Mouse (Mus musculus): Measurements from ENCODE around the gene Gm17660. TPM values are rescaled to one million over a fixed set of nuclear protein-coding genes. Genes with fewer than 3 reads are reported as not detected.
A peak's percentile ranks its signal among the peaks of the same experiment; 100 is the strongest.

Gm17660 gene
- total RNA-seq (2021) = not detected
- long read RNA-seq, experiment 1 = 0 reads
- long read RNA-seq, experiment 2 = 0 reads

- DNase-seq (ENCODE audit: low spot score in 2 of 2) = no peak
Measured at GRCm38 (mm10) chr5:104077508-104077907, at the start of gene Gm17660. TSS of gene Gm17660 (minus strand) at chr5:104077608.

GRCm38 (mm10) chr5:104126561-104127320, 49.3 kb upstream of the Gm17660 start:
- DNase-seq (ENCODE audit: low spot score in 2 of 2) = no peak

DNA sequence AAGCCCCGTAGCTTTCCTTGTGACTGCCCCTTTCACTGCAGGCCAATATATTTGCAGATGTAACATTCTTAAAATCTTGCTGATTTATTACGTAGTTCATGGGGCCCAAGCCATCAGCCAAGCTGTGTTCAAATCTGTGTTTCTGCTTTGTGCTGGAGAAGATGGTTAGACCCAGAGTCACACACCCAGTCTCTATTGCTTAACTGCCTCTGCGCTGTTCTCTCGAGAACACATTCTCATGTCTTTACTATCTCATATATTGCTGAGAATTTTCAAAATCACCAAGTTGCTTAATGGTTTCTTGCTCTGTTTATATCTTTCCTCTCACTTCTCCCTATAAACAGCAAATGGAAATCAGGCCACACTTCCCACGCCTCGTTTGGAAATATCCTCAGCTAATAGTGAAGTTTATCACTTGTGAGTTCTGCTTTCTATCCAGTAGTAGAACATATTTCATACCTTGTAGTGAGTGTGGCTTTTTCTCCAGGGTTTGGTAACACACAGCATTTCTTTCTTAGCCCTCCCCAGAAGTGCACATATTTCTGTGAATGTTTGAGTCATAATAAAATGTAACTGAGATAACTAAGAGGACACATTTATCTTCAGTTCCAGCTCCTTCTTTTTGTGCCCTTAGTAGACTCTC, 46.7 kb upstream of the Gm17660 start:
- no peak for DNase-seq (ENCODE audit: low spot score in 2 of 2)

- DNase-seq (ENCODE audit: low spot score in 2 of 2) = no peak
Measured at GRCm38 (mm10) chr5:104115890-104116289, 38.5 kb upstream of the Gm17660 start.

DNA sequence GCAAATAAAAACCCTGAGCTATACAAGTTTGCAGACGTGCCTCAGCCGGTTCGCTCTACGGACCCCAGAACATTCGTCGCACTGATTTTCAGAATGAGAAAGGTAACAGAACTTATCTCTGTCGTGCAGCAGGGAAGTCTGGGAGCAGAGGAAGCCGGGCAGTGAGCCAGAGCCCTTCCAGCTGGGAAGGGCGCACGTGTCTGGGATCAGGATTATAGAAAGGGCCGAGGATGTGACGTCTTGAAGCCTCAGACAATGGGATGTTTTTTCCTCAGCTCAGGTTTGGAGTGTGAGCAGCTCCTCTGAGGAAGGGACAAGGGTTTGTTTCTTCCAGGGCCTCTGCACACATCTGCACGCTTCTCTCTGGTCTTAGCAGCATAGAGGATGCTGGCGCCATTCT, 37.7 kb upstream of the Gm17660 start:
- no peak for DNase-seq (ENCODE audit: low spot score in 2 of 2)

DNA sequence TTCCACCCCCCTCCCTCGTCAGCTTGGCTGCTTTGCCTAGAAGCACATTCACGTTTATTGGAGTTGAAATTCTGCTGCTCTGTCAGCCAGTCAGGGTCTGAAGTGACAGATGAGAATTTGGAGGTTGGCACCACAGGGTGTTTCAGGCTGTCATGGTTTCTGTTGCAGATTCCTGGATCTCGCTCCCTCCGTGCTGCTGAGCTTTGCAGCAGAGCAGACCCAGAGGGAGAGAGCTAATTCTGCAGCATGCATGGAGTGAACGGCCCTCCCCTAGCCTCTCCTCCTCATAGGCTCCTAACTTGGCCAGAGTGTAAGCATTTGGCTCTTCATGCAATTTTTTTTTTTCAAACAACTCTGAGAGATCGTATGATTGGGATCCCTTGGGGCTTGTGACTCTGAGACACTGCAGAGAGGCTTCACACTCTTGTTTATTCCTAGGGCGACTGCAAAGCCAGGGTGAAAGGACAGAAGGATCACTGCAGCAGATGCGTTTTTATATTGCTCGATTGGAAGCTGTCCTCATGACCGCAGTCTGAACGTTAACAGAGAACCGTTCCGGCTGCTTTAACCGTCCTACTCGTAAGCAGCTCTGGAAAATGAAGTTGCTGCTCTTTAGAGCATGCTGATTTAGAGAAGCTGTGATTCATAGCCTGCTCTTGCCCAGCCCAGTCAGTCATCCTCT, 36.2 kb upstream of the Gm17660 start, which contains the start of gene Sparcl1:
Sparcl1 (minus strand) TSS at position 243 of the 682 bp plus-strand sequence.
- peak; percentile 75 to 88 for DNase-seq (ENCODE audit: low spot score in 2 of 2)

DNA sequence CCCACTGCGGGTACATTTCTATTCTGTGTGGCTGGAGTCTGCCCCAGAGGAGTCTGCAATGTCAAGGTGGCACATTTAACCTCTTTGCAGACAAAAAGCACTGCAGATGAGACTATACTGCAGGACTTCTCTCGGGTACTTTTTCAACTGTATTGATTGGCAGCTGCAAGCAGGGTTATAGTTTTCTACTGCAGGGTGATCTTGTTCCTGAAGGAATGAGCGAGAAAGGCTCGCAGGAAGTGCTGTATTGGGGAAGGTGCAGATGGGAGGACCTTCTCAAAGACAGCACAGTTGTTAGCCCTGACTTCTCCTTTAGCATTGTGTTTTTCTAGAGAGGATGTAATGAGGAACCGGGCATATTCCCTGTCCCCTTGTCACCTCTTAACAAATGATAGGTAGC, 35.1 kb upstream of the Gm17660 start:
- DNase-seq (ENCODE audit: low spot score in 2 of 2) = no peak

DNA sequence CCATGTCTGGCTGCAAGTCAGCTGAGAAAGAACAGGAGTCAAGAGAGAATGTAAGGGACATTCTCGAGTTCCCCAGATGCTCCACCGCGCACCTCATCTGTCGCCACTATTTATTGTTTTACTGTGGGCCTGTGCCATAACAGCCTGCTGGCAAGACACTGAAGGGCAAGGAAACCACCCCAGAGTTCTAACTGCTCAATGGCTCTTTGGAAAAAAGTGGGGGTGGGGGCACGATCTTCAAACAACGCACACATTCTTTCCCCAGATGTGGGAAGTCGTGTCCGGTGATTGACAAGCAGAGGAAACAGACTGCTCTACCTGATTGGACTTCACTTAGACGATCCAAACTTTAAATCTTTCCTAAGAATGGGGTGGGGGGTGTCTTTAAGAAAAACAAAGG, 34.6 kb upstream of the Gm17660 start:
- DNase-seq (ENCODE audit: low spot score in 2 of 2) = no peak

GRCm38 (mm10) chr5:104110171-104110920, 32.9 kb upstream of the Gm17660 start:
- DNase-seq (ENCODE audit: low spot score in 2 of 2) = peak; percentile 60 to 78

- DNase-seq (ENCODE audit: low spot score in 2 of 2) = no peak
Measured at GRCm38 (mm10) chr5:104109516-104109915, 32.1 kb upstream of the Gm17660 start.

DNA sequence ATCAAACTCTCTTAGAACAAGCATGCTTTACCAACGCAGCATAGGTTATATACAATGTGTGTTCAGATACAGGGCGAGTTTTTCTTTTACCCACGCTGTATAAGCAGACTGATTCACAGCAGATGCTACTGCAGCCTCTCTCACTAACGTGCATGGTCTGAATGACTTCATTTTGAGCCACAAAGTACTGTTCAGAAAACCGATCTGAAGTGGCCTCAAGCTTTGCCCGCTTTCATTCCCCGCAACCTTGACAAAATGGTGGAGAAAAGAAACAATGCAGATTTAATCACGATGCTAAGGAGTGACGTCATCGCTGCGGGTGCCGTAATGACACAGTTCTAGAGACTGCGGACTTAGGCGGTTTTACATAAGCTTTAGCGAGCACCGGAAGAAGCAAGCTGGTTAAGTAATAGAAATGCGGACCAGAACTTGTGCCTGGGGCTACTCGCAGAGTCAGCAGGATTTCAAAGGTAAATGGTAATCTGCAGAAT, 31.5 kb upstream of the Gm17660 start:
- no peak for DNase-seq (ENCODE audit: low spot score in 2 of 2)

DNA sequence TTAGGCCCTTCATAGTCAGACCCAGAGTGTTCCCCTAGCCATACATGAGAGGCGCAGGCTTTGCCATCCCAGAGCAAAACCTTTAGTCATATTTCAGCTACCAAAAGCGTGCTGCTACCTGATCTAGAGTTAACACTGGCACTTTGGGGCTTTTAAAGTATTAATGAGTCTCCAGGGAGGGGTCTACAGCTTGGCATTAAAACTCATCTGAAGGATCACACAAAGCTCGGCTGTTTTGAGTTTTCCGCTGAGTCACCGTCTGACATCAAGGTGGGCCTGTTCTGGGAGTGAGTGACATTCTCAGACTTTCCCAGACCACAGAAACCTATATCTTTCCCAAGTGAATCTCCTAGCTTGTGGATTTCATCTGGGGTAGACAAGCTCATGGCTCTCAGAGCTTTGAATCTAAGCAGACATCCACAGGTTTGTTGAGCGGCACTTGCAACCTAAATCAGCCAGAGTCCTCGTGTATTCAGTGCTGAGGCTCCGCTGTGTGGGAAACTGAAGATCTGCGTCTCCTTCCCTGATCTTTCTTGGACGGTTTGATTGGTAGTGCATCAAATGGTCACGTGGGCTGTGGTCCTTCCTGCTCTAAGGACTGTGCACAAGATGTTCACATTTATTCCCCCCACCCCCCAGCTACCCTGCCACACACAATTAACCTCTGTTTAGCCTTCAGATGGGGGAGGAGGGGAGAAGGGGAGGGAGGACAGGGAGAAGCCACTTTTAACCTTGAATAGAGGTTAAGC, 30.9 kb upstream of the Gm17660 start:
- DNase-seq (ENCODE audit: low spot score in 2 of 2) = no peak

DNA sequence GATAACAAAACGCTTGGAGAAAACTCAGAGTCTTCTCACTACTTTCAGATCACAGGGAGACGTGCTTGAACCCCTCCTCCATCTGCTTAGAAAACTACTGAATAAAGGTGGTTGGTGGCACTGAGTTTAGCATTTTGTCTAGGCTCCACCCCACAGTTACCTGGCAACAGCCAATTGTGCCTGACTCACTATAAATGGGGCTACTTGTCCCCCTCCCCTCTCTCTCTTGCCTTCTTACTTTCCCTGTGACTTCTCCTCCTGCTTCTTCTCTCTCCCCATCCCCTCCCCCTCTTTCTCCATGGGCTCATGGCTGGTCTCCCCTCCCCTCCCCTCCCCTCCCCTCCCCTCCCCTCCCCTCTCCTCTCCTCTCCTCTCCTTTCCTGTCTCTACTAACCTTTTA, 26.7 kb upstream of the Gm17660 start:
- no peak for DNase-seq (ENCODE audit: low spot score in 2 of 2)

- no peak for DNase-seq (ENCODE audit: low spot score in 2 of 2)
Measured at GRCm38 (mm10) chr5:104103171-104103570, 25.8 kb upstream of the Gm17660 start.

DNA sequence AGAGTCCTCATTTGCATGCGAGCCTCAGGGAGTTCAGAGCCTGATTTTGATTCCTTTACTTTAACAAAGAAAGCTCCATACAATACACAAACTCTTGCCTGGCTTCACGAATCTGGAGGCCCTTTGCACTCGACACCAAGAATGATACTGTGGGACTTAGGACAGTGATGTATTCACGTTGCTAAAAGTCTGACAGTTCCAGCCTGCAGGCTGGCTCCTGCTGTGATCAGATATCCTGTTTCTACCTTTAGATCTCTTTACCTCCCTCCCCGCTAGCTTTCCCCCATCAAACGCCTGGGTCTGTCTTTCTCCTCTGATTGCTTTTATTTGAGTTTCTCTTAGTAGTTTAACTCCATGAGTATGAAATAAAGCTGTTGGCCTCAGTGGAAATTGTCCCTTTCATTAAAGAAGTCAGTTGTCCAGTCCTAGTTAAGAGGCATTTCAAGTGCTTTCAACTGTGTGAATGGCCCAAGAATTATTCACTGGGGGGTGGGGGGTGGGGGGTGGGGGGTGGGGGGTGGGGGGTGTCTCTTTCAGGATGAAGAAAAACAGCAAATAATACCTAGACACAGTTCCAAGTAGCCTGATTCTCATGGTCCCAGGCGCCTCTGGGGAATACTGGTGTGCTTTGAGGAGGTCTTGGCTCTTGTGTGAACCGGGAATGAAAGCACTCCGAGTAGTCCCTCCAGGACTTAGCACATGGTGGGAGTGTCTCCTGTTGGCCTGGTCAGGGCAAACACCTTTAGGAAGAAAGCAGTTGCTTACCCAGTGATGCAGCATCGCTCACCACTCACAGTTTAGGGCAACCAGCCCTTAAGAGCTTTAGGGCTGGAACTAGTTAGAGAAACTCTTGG, 24.5 kb upstream of the Gm17660 start:
- no peak for DNase-seq (ENCODE audit: low spot score in 2 of 2)

GRCm38 (mm10) chr5:104096078-104096938, 18.9 kb upstream of the Gm17660 start:
- DNase-seq (ENCODE audit: low spot score in 2 of 2) = no peak

DNA sequence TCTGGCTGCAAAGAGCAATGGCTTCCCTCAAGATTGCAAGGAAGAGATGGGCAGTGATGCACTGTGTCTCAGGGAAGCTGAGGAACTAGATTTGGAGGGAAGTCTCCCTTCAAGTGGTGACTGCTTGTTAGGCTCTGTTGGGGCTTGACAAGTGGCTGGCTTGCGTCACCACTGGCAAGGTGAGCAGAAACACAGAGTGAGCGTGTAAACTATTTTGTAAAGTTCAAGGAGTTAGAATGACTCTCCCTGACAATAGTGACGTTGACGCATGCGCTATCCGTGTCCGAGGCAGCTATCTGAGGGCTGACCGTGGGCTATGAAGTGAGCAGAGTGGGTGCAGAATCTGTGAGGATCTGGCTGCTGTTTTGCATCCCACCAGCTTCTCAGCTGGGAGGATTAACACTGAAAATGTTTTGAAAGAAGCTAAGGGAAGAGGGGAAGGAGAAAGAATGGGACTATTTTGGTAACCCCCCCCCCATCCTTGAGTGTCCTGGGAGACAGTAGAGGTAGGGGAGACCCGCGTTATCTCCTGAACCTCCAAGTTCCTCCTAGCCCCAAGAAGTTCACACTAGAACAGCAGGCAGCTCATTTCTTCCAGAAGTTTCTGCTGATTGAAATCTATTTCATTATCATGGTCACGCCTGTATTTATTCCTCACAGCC, 18.1 kb upstream of the Gm17660 start:
- DNase-seq (ENCODE audit: low spot score in 2 of 2) = no peak

DNA sequence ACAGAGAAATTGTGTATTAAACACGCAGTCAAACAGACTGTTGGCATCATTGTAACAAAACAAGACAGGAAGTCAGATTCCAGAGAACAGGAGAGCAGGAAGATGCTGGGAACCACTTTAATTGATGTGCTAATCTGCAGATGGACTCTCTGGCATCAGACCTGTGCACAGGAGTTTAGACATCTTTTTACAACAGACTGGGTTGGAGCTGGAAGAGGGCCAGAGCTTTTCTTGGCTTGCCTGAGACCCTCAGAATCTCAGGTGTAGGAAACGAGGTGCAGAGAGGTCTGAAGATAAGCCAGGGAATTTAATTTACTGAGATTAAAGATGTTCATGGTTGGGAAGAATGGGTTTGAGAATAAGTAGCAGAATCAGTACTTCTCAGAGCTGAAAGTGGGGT, 12.3 kb upstream of the Gm17660 start:
- no peak for DNase-seq (ENCODE audit: low spot score in 2 of 2)

Measured in layer of hippocampus, postnatal 14 days (tissue).